Mouse (Mus musculus) kidney, adult 2 months (tissue): Measurements from ENCODE around the gene Slc6a13.

Source experiments
- CTCF ChIP-seq: fragments of 200-500 bp; conservative IDR thresholded peaks from 2 replicates; pipeline ENCODE4 v1.5.1; 2011; ENCODE audit warnings: low read depth, mild to moderate bottlenecking, control low read depth, low read length, moderate library complexity, mixed read lengths; ENCODE audit not compliant: insufficient read depth, insufficient read length
- POLR2A ChIP-seq: fragments of 200-500 bp; IDR thresholded peaks from one replicate; pipeline ENCODE4 v1.6.1; 2011; ENCODE audit warnings: low read depth, low read length, control low read depth

DNA sequence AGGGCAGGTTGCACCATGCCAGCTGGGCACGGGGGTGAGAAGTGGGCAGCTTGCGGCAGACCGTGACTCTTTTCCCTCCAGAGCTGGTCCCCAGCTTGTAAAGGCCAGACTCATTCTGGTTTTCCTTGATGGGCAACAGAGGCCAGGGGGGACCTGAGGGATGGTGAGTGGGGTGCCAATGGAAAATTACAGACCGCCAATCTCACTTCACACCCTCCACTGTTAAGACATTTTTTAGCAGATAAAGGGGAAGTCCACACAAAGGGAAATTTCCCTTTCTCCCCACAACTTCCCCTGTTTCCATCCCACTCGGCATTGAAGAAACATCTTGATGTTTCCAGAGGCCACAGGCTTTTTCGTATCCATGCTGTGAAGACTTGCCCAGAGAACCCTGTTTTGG is 41.6 kb downstream of the Slc6a13 start:
- TF ChIP-seq POLR2A (no peak), CTCF (no peak)
